Mouse (Mus musculus) testis, adult 2 months (tissue): ENCODE results near the gene Cdc20b.

Source experiments
- CTCF ChIP-seq: fragments of 200-500 bp; IDR thresholded peaks from 2 replicates; pipeline ENCODE4 v1.5.1; 2012; ENCODE audit warnings: low read depth, mild to moderate bottlenecking, inconsistent platforms, low read length, moderate library complexity; ENCODE audit not compliant: control insufficient read depth, insufficient read depth, insufficient replicate concordance
- POLR2A ChIP-seq: fragments of 200-500 bp; IDR thresholded peaks from 2 replicates; pipeline ENCODE4 v1.6.1; 2012; ENCODE audit warnings: low read depth, mild to moderate bottlenecking, inconsistent platforms, low read length, moderate library complexity; ENCODE audit not compliant: control insufficient read depth

- no peak for TF ChIP-seq CTCF
- TF ChIP-seq POLR2A = no peak
Observed at GRCm38 (mm10) chr13:113129974-113130373, 95.1 kb downstream of the Cdc20b start.
